Mouse (Mus musculus) cerebellum, adult 11 months (tissue): ENCODE measurements around the gene Olfr211.
"Not testable (repeated sequence)": the region's sequence is repeated elsewhere in the genome, so short reads cannot be mapped to it uniquely, and the experiment has no call there.

Experiments used
- DNase-seq: peaks from one replicate; pipeline ENCODE4 v3.0.0; 2022

The Olfr211 gene

DNA sequence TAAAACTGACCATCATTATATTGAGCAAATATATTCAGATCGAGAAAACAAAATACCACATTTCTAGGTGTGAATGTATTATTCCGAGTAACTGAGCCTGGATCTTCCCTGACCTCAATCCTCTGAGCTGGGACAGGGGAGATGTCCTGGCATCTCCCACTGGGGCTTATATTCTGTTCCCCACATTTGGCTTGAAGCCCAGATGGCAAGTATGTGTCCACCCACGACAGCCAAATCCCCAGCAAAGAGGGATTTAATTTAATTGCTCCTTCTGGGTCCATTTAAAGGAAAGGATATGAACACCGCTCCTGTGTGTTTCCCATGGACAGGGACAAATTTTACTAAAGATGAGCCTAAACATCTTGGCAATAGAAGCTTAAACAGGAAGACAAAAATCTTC, at the start of gene Olfr211:
TSS of gene Olfr211 (plus strand) at position 301 of the 400 bp plus-strand sequence.
- no peak for DNase-seq

DNA sequence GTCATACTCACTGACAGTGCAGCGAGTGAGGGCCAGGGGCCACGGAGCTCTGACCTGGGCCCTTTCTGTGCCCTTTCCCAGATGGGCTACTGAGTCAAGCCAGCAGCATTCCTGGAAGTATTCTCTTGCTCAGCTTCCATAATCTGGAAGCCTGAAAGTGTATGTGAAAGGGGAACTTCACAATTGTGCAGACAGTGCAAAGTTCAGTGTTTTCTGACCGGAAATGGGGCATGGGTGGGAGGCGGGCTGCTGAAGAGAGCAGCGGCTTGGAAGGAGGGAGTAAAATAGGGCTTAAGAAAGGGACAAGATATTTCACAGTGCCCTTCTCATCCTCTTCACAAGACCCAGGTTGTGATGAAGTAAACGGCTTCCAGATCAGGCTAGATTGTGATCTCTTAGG, 49.4 kb upstream of the Olfr211 start:
- DNase-seq: no peak

DNA sequence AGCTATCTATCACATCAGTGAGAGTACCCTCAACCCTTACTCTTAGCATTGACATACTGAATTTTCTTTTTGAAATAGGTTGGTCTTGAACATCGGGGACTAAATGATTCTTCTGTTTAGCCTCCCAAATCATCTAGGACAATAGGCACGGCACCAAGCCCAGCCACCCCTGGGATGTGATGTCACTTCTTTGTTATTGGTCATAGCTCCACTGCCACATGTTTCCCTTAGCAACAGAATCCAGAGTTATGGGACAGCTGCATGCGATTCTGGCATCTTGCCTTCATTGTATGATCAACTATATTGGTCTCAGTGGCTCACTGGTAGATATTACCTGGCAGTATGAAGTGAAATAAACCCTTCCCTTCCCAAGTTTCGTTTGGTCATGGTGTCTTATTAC, 48.4 kb upstream of the Olfr211 start:
- no peak for DNase-seq

DNA sequence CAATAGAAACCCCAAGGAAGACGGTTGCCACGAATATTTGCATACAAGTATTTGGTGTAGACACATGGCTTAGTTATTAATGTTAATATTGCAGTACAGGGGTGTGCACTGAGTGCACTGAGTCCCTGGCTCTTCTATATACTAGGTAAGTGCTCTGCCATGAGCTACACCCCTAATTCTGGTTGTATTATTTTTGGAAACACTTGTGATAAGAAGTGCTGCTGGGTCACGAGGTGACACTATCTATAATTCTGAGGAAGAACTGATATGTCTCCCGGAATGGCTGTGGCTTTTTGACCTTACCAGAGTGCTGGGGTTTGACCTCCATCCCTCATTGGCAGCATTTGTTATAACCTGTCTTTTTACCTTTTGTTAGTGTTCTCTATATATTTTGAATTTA, 48.0 kb upstream of the Olfr211 start:
- DNase-seq: no peak

DNA sequence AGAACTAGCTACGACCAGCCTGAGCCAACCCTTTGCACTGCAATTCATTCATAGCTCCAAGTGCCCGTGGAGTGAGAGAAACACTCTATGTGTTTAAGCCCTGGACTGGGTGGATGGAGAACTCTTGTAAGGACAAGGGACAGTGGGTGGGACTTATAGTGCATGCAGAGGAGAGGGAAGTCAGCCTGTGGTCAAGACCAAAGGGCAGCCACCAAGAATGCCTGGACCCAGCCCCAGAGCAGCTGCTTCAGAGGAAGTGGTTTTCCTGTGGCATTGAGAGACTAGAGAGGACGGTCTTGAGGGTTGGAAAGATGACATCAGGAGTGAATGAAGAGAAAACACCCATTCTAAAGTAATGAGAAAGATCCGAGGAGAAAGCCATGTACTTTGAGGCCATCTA, 33.1 kb upstream of the Olfr211 start:
- DNase-seq: no peak

DNA sequence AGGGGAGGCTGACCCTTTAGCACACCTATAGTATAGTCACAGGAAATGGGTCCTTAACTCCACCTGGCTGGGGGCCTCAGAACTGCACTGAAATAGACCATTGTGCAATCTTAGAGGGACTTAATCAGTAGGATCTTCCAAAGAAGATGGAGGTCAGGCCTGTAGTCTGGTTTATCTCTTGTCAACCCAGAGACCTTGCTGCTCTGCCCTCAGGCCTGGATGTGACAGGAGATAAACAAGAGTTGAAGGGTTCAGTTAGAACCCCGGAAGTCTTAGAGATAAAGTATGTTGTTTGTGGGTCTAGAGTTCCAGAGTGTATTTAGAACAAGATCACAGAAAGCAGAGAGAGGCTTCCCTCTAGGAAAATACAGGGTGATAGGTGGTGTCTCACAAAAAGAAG, 32.4 kb upstream of the Olfr211 start:
- no peak for DNase-seq

DNA sequence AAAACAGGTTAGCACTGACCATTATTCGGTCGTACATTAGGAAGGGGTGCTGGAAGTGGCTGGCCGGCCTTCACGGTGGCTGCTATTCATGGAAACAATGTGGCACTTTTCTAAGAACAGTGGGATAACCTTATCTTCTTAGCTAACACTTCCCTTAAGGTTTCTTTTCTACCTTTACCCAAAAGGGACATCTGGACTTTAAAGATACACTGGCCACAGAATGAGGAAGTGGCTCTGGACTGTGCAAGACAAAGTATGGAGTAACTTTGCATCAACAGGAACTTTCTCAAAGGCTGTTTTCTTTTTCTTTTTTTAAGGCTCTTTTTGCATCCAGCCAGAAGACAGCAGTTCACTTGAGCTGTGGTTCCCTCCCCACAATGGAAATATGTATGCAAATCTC, 30.2 kb upstream of the Olfr211 start:
- DNase-seq: no peak

DNA sequence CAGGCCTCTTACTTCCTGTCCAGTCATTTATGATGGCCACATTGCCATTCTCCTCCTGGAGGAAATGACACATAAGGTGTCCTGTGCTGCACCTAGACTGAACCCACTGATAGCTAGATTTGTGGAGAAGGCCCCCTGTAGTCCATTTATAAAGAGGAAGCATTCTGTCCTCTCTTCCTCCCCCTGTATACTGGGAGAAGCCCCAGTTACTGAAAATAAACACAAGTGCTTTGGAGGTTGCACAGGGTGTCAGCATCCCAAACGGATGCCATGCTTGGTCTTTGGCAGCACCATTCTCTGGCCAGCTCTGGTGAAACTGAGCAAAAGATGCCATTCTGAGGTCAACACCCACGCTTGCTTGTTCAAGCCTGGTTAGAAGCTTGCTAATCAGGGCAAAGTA, 29.7 kb upstream of the Olfr211 start:
- DNase-seq: no peak

DNA sequence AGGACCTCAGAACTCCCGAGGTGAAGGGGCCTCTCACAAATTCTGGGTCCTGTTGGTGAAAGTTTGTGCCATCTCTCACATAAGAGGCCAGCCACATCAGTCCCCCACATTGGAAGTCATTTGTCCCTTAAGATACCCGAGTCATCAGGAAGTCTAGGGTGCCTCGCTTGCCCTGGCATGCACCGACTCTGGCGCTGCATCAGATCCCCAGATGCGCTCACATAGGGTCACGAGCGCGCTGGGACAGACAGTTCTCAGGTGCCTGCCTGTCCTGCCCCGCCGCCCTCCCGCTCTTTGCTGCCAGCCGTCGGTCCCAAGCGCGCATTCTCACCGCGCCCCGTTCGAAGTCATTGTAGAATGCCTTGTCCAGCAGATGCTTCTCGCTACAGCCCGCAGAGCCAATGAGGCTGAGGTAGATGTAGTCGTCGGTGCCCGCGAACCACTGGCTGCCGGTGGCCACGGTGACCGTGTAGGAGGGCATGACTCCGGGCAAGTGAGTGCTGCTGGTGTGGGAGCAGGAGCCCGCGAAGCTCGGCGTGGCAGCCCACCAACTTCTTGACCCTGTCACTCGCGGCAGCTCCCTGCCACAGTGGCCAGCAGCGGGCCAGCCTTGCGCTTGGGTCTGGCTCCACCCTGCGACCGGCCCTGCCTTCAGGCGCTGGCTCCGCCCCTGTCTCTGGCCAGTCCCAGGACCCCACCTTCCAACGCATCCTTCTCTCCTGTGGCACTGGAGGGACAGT, 28.2 kb upstream of the Olfr211 start, which contains the start of gene Alox5:
TSS of gene Alox5 (minus strand) at position 635 of the 740 bp plus-strand sequence.
- DNase-seq: no peak

DNA sequence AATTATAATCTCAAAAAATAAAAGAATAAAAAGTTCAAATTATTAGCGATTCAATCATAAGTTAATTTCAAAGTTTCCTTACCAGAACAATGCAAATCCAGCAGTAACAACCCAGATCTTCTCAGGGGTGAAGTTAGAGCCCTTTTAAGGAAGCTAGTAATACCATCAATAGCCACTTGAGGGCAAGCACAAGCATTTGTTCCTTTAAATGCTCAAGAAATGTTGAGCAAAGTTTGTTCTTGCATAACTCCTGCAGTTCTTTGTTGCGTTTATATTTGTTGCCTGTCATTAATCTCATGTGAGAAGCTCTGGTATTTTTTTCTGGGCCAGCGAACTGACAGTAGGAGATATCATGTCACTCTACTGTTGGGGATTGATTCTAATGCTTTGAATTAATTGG, 20.8 kb upstream of the Olfr211 start:
- no peak for DNase-seq

DNA sequence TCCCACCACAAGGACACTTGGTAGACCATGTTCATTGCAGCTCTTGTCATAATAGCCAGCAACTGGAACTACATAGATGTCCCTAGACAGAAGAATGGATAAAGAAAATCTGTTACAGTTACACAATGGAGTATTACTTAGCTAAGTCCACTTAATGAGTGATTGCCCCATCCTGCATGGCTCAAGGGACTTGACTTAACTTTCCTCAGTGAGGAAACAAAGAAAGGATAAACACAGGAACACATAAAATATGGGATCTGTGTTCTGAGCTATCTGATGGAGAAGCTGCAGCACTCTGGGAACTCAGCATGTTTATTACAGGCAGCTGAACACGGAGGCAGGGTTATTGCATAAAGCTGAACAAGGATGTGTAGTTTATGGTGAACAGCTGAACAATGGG, 3.8 kb upstream of the Olfr211 start:
- no peak for DNase-seq

DNA sequence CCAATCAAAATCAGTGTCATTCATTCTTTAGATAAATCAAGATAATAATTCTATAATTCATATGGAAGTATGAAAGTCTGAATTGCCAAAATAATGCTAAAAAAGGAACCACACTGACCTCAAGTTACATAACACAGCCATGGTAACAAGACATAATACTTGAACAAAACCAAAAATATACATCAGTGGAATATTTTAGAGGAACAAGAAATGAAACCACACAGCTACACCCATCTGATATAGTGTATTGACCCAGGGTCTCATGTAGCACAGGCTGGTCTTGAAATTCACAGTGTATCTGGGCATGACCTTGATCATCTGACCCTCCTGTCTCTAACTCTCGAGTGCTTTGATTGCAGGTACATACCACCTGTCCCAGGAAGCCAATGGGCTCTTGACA, 2.1 kb upstream of the Olfr211 start:
- no peak for DNase-seq

DNA sequence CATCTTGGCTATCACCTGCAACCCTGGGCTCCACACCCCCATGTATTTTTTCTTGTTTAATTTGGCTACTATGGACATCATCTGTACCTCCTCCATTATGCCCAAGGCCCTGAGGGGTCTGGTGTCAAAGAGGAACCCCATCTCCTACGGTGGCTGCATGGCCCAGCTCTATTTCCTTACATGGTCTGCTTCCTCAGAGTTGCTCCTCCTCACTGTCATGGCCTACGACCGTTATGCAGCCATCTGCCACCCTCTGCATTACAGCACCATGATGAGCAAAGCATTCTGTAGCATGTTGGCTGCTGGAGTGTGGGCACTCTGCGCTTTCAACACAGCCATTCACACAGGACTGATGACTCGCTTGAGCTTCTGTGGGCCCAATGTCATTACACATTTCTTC, 4.9 kb downstream of the Olfr211 start:
- no peak for DNase-seq

DNA sequence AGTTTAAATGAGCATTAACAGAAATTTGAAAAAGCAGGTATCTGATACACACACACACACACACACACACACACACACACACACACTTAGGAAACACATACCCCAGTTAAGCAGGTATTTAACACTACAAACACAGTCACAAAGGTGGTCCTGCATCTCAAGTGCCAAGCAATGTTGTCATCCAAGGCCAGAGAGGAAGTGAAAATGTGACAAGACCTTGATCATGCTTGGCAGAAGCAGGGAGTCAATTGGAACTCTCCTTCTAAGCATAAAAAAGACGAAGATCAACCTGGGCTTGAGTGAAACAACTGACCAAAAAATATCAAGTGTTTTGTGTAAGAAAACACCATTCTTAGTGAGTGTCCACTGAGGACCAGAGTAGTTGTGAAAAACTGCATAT, 7.1 kb downstream of the Olfr211 start:
- no peak for DNase-seq

DNA sequence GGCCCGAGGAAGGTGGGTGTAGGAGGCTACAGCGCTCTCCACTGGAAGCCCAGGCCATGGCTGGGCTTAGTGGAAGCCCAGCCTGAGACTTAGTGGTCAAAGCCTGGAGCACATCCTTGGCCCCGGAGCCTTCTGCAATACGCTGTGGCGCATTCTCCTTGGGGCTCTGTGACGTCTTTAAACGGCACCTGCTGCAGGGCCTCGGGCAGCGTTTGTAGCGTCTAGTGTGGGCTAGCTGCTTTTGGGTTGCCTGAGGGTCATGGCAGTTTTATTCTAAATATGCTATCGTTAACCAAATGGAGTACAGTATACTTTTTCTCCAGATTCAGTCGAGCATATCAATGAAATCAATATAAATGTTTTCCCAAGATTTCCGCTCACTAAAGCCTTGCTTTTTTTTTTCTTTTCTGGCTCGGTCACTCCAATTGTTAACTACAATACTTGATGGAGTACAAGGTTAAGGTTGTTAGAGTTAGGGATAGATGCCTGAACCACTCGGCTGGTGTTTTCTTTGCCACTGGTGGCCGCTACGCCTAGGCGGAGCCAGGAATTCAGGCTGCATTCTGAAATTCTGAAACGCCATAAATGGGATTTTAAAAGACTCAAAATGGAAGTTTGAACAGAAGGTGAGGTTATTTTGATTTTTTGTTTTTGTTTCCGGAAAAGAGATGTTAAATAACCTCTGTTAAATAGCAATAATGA, 17.6 kb downstream of the Olfr211 start, which contains the start of gene Olfr212:
TSS of gene Olfr212 (plus strand) at position 215 of the 702 bp plus-strand sequence.
- DNase-seq: not testable (repeated sequence)

DNA sequence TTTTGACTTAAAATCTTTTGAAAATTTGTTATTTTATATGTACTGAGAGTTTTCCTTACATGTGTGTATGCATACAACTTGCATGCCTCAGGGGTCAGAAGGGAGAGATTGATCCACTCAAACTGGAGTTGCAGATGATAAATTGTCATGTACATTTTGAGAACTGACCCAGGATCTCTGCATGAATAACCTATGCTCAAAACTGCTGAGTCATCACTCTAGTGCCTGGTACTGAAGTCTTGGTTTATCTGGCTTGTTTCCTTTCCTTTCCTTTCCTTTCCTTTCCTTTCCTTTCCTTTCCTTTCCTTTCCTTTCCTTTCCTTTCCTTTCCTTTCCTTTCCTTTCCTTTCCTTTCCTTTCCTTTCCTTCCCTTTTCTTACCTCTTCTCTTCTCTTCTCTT, 25.9 kb downstream of the Olfr211 start:
- DNase-seq: no peak

DNA sequence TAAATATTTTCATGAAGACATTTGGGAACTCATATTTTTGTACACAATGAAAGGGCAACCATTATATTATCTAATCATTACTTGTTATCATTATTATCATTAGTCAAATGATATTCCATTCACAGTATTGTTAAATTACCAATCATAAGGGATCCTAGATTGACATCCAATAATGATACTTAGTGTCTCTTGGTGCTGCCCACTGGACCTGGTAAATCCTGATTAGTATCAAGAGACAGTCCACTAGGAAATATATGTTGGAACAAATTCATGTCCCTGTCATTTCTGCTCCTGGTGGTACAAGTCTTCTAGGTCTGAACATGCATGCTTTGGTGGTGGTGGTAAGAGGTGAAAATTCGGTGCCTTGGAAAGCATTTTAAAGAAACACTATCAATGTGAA, 49.3 kb downstream of the Olfr211 start, which contains the start of gene Olfr213:
TSS of gene Olfr213 (plus strand) at position 301 of the 400 bp plus-strand sequence.
- no peak for DNase-seq

DNA sequence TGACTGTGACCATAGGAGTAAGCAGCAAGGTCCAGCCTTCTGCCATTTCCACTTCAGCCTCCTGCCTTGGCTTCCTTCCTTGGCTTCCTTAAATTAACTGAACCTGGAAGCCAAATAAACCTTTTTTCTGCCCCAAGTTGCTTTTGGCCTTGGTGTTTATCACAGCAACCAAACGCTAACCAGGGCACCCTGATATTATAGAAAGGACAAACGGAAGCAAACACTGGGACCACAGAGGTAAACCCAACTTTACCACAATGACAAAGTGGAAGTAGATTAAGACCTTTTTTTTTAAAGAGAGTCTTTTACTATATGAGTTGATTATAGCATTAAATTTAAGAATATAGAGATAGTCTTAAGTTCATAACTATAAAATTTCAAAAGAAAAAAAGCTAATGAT, 53.6 kb downstream of the Olfr211 start:
- no peak for DNase-seq
